8 mouse cellular contexts compared by ENCODE assay signal in genomic region chr2:14604791-14605190, GRCm38 (mm10). TPM values are rescaled to one million over a fixed set of nuclear protein-coding genes. Genes with fewer than 3 reads are reported as not detected.
DNase-seq lines count a peak whose midpoint lies in the region; ATAC-seq lines count a peak whose summit lies in the region.

No protein-coding gene starts in this region.

- H3K4me2 ChIP-seq in forebrain, embryonic 12.5 days = peak overlapping the region; percentile 87
- peak overlapping the region; percentile 98 for H3K4me2 ChIP-seq in hindbrain, embryonic 16.5 days (ENCODE audit: low read length)
- peak overlapping the region; percentile 66 for H3K4me2 ChIP-seq in liver, embryonic 15.5 days
- peak overlapping the region; percentile 96 for H3K4me2 ChIP-seq in neural tube, embryonic 12.5 days (replicated peaks)

- peak overlapping the region; percentile 80 for H3K27ac ChIP-seq in forebrain, embryonic 12.5 days
- H3K27ac ChIP-seq in hindbrain, embryonic 16.5 days (ENCODE audit: low read depth, low read length) = peak overlapping the region; percentile 81
- no peak overlapping the region for H3K27ac ChIP-seq in liver, embryonic 15.5 days (replicated peaks)
- no peak overlapping the region for H3K27ac ChIP-seq in neural tube, embryonic 12.5 days

- peak overlapping the region; percentile 63 for H3K4me3 ChIP-seq in forebrain, embryonic 12.5 days (replicated peaks)
- H3K4me3 ChIP-seq in hindbrain, embryonic 16.5 days (ENCODE audit: low read length) = peak overlapping the region; percentile 80
- H3K4me3 ChIP-seq in liver, embryonic 15.5 days (replicated peaks) = peak overlapping the region; percentile 54
- H3K4me3 ChIP-seq in neural tube, embryonic 12.5 days = peak overlapping the region; percentile 56

- no peaks in the 10 kb centered on the region for H3K36me3 ChIP-seq in forebrain, embryonic 12.5 days (replicated peaks)
- H3K36me3 ChIP-seq in hindbrain, embryonic 16.5 days (ENCODE audit: control insufficient read depth, insufficient read depth, low read length) = no peaks in the 10 kb centered on the region
- no peaks in the 10 kb centered on the region for H3K36me3 ChIP-seq in liver, embryonic 15.5 days (replicated peaks)
- H3K36me3 ChIP-seq in neural tube, embryonic 12.5 days = no peaks in the 10 kb centered on the region

- peaks cover 33% of the 10 kb centered on the region for H3K4me1 ChIP-seq in forebrain, embryonic 12.5 days
- peaks cover 11% of the 10 kb centered on the region for H3K4me1 ChIP-seq in hindbrain, embryonic 16.5 days (ENCODE audit: control insufficient read depth, insufficient read depth, low read depth, low read length)
- 0 out of 2 replicates have a peak, but pooled peaks cover 7% of the 10 kb centered on the region for H3K4me1 ChIP-seq in liver, embryonic 15.5 days (replicated peaks)
- H3K4me1 ChIP-seq in neural tube, embryonic 12.5 days = peaks cover 23% of the 10 kb centered on the region

- H3K27me3 ChIP-seq in forebrain, embryonic 12.5 days = no peaks in the 10 kb centered on the region
- H3K27me3 ChIP-seq in hindbrain, embryonic 16.5 days (replicated peaks; ENCODE audit: control insufficient read depth, insufficient read depth, low read length) = no peaks in the 10 kb centered on the region
- H3K27me3 ChIP-seq in liver, embryonic 15.5 days = peaks cover 30% of the 10 kb centered on the region
- peaks cover 37% of the 10 kb centered on the region for H3K27me3 ChIP-seq in neural tube, embryonic 12.5 days (replicated peaks)

- WGBS in forebrain, embryonic 12.5 days = 0% methylated on average over 21 of the region's 22 CpGs
- 1% methylated on average over 22 of the region's 22 CpGs for WGBS in hindbrain, embryonic 16.5 days
- under 1% methylated on average over 22 of the region's 22 CpGs for WGBS in liver, embryonic 15.5 days (ENCODE audit: insufficient replicate concordance)
- WGBS in neural tube, embryonic 12.5 days = under 1% methylated on average over 22 of the region's 22 CpGs

- peak; percentile 13; the same call in 1 of the 2 replicates for ATAC-seq in frontal cortex, adult (ENCODE audit: low TSS enrichment)
- ATAC-seq in forebrain, embryonic 12.5 days (ENCODE audit: low FRiP score) = peak; percentile 66
- peak; percentile 78 for ATAC-seq in hindbrain, embryonic 16.5 days
- no peak; the same call in 1 of the 2 replicates for ATAC-seq in liver, embryonic 15.5 days (ENCODE audit: insufficient read depth)
- peak; percentile 56 for ATAC-seq in neural tube, embryonic 12.5 days (ENCODE audit: low FRiP score, low read depth)

- H3K9ac ChIP-seq in forebrain, embryonic 12.5 days = peak overlapping the region; percentile 76
- peak overlapping the region; percentile 77 for H3K9ac ChIP-seq in hindbrain, embryonic 16.5 days (ENCODE audit: low read depth, low read length)
- H3K9ac ChIP-seq in liver, embryonic 15.5 days = peak overlapping the region; percentile 40; the same call in 1 of the 2 replicates
- peak overlapping the region; percentile 54 for H3K9ac ChIP-seq in neural tube, embryonic 12.5 days

- H3K9me3 ChIP-seq in forebrain, embryonic 12.5 days = no peaks in the 10 kb centered on the region
- no peaks in the 10 kb centered on the region for H3K9me3 ChIP-seq in hindbrain, embryonic 16.5 days (ENCODE audit: control insufficient read depth, low read length)
- H3K9me3 ChIP-seq in liver, embryonic 15.5 days (replicated peaks) = no peaks in the 10 kb centered on the region
- no peaks in the 10 kb centered on the region for H3K9me3 ChIP-seq in neural tube, embryonic 12.5 days

- DNase-seq in frontal cortex, postnatal 36 days (ENCODE audit: low spot score in 2 of 2) = no peak
- DNase-seq in R1 (ENCODE audit: low read depth, low spot score) = peak; percentile 21
- peak; percentile 29 to 62 for DNase-seq in urinary bladder, postnatal 4 days (ENCODE audit: low spot score in 2 of 2)

RNA-seq across cellular contexts. Expression of gene Cacnb2, which starts 1.9 kb away (rescaled TPM):
- polyA plus RNA-seq in forebrain, embryonic 12.5 days (2016; fragmentation: Nextera tagmentation; extraction: Ambion mirVana) = 2.5 and 3.7 TPM in 2 replicates
- 6.6 and 7.6 TPM in 2 replicates for polyA plus RNA-seq in hindbrain, embryonic 16.5 days (2015; fragmentation: Nextera tagmentation; extraction: Ambion mirVana)
- polyA plus RNA-seq in liver, embryonic 15.5 days (2015; fragmentation: Nextera tagmentation; extraction: Ambion mirVana) = 0.38 and 0.56 TPM in 2 replicates
- 1.7 and 2.0 TPM in 2 replicates for polyA plus RNA-seq in neural tube, embryonic 12.5 days (2016; fragmentation: Nextera tagmentation; extraction: Ambion mirVana)

Comparison
In these comparisons a context has a peak if more than half of its experiments do, and no peak if none do; other contexts are left out.
1. DNase-seq: peak in R1 (single experiment) and urinary bladder, postnatal 4 days (2 of 2); none in frontal cortex, postnatal 36 days (0 of 2).
2. H3K27ac ChIP-seq: peak in forebrain, embryonic 12.5 days (single experiment) and hindbrain, embryonic 16.5 days (single experiment); none in liver, embryonic 15.5 days (single experiment) and neural tube, embryonic 12.5 days (single experiment).
3. Peak in every context shown above with its lines, with median percentiles within 50 percentile points of each other: H3K4me2 ChIP-seq, H3K4me3 ChIP-seq and H3K9ac ChIP-seq.